Mouse (Mus musculus) layer of hippocampus, postnatal 10 days (tissue): Measurements from ENCODE around the gene Hsd3b7. TPM values are rescaled to one million over a fixed set of nuclear protein-coding genes. Genes with fewer than 3 reads are reported as not detected.
A peak's percentile ranks its signal among the peaks of the same experiment; 100 is the strongest.

Source experiments
- DNase-seq, 2 experiments: peaks; one replicate each; pipeline ENCODE4 v3.0.0; 2021; ENCODE audit warnings: low spot score in 2 of 2
- long read RNA-seq: library from polyadenylated mRNA; stranded (forward); transcript quantifications from one replicate; pipeline ENCODE4 v2.0.0, GENCODE M21; 2023
- total RNA-seq, 2 experiments: library from RNA; stranded (reverse); gene quantifications; 2 replicates each; pipeline ENCODE4 v1.2.3; 2021

The Hsd3b7 gene
- total RNA-seq = 1 to 10 TPM; 4.8 to 5.1 TPM
- long read RNA-seq, transcript Hsd3b7-201 (7 exons, 1,828 nt) = major isoform, 12 of 16 reads
- long read RNA-seq, partial matches to known transcripts = 2 of 16 reads
- long read RNA-seq, other reads (novel, unspliced or antisense) = 2 of 16 reads

DNA sequence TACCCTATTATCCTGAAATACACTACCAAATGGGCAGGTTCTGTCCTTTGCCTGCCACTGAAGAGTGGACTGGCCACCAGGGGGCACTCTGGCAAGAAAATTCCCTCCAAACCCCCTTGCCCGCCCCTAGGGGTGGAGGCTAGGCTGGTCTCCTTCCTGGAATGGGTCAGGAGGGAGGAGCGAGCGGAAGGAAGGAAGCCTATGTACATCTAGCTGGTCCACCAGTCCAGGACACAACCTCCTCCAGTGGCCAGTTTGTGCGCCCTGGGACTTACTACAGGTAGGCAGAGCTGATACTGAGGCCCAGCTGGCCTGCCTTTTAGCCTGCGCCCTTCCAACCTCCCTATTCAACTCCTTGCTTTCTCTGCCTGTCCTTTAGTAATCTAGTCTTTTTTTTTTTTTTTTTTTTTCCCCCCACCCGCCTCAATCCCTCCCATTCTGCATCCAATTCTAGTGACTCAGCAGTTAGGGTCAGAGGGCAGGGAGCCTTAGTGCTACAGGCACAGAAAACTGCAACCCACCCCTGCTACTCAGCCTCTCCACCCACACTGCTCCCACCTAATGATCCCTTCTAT lies at the start of gene Hsd3b7:
Gene Hsd3b7 (plus strand): TSS at position 170 of the 575 bp plus-strand sequence.
- DNase-seq = peak; percentile 94 to 96

DNA sequence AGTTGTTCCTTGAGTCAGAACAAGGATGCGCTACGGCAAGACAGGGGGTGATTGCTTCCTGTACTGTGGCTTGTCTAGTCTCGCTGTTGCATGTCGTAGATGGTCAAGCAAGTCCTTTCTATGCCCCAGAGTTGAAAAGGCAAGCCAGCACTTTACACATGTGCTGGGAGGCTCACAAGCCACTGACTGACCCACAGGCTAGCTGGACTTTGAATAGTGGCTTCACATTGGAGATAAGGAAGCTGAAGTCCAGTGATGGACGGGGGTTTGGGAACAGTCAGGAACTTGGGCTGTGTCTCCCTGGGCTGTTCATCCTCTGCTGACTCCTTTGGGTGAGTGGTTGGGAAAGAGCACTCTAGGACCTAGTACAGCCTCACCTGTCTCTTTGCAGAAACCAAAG lies 48.8 kb upstream of the Hsd3b7 start:
- DNase-seq = no peak

DNA sequence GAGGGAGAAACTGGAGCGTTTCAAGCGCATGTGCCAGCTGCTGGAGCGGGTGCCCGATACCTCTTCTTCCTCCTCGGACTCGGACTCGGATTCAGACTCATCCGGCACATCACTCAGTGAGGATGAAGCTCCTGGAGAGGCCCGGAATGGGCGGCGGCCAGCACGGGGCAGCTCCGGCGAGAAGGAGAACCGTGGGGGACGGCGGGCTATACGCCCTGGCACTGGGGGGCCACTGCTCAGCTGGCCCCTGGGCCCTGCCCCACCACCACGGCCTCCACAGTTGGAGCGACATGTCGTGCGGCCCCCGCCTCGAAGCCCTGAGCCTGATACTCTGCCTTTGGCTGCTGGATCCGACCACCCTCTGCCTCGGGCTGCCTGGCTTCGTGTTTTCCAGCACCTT lies 48.3 kb upstream of the Hsd3b7 start:
- DNase-seq = no peak

GRCm38 (mm10) chr7:127753158-127753557 lies 47.2 kb upstream of the Hsd3b7 start:
- DNase-seq = no peak

GRCm38 (mm10) chr7:127753741-127754140 lies 46.7 kb upstream of the Hsd3b7 start:
- no peak for DNase-seq

DNA sequence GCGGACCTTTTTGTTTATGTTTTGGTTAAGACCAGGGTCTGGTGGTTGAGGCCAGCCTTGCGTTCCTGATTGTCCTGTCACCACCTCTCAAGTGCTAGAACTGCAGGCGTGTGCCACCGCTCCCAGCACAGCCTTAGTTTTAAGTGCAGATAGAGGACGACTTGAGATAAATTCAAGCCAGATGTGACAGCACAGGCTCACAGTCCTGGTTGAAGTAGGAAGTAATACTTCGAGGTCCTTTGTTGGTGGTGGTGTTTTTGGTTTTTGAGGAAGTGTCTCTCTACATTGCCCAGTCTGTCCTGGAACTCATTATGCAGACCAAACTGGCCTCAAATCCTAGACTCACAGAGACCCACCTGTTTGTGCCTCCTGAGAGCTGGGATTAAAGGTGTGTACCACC lies 40.7 kb upstream of the Hsd3b7 start:
- DNase-seq = no peak

DNA sequence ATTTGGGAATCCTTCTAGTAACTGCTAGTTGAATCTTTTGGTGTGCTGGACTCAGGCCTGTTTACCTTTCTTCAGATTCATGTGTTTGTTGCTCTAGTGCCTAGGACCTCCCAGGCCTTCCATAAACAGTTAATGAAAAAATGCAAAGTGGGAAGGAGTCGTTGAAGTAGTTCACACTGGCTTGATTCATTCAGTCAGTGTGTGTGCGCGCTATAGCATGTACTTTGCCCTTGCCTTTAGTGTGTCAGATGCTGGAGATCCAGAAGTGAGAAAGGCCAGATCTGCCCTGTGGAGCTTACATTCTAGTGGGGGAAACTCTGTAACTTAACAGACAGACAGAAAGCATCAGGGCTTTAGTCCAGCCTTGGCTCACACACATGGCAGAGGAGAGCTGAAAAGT lies 39.9 kb upstream of the Hsd3b7 start:
- no peak for DNase-seq

GRCm38 (mm10) chr7:127761026-127761425 lies 39.4 kb upstream of the Hsd3b7 start:
- peak; percentile 70 to 76 for DNase-seq

- no peak for DNase-seq
Observed at GRCm38 (mm10) chr7:127763642-127764041, 36.8 kb upstream of the Hsd3b7 start.

GRCm38 (mm10) chr7:127765756-127766155 lies 34.6 kb upstream of the Hsd3b7 start:
- DNase-seq = no peak

DNA sequence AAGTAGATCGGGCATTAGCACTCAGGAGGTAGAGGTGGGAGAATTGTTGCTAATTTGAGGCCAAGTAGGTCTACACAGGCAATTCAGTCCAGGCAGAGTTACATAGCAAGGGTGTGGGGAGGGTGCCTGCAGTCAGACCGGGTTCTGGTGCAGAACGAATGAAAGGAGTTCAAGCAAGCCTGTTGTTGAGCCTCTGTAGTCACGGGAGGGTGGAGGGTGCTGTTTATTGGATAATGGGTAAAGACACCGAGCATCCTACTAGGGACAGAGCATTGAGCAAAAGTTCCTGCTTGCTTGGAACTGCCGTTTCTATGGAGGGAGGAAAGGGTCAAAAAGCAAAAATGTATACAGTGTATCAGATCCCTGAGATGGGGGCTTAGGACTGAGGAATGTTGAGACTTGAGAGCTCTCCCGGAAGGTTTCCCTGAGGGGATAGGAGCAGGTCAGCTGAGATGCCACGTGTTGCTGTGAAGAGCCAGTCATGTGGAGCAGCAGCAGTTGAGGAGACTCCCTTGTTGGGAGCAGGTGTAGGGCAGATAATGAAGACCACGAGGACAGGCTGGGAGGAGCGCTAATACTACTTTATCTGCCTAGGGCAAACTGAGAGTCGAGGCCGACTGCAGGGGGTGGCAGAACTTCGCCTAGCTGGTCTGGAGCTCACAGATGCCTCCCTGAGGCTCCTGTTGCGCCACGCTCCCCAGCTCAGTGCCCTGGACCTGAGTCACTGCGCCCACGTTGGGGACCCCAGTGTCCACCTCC lies 33.4 kb upstream of the Hsd3b7 start:
- DNase-seq = no peak

GRCm38 (mm10) chr7:127767671-127768345 lies 32.6 kb upstream of the Hsd3b7 start:
- no peak for DNase-seq

DNA sequence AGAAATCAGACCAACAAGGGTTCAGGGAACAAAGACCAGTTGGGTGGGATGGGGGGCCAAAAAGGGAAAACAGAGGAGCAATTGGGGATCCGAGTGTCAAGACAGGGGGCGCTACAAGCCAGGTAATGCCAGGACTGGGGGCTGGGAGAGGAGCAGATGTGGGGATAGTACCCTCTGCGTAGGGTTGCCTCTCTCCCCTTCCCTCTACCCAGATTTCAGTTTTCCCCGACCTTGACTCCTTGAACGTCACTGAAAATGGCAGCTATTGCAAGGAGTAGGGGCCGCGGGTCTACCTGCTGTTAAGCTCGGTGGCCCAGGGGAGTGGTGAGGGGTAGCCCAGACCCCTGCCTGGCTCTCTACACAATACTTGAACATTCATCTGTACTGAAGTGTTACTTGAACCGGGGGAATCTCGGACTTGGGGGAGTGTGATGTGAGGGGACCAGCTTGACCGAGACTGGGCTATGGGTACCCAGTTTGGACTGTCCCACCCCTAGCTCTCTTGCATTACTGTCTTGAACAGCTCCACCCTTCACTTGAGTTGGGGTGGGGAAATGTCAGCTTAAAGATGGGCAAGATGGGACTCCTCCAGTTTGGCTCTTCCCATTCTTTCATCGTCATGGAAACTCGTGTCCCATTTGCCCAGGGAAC lies 31.9 kb upstream of the Hsd3b7 start:
- peak in 1 of 2 experiments; percentile 51 for DNase-seq

- peak; percentile 98 for DNase-seq
Observed at GRCm38 (mm10) chr7:127768997-127769593, 31.3 kb upstream of the Hsd3b7 start.

DNA sequence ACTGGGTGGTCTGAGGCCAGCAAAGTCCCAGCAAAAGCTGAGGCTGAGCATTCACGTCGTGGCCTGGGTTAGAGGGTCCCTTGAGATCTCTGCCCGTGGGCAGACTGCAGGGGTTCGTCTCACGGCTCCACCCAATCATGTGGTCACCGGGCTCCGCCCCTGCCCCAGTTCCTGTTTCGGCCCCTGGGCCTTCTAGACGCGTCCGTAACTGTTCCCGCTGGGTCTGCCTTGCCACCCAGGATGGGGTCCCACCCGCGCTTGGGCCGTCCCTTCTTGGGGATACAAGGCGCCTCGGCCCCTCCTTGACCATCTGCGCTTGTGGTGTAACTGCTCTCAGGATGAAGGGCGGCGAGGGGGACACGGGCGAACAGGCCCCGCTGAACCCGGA lies 30.8 kb upstream of the Hsd3b7 start, which contains the start of gene Orai3:
Gene Orai3 (plus strand): TSS at position 165 of the 388 bp plus-strand sequence.
- peak; percentile 82 to 86 for DNase-seq

DNA sequence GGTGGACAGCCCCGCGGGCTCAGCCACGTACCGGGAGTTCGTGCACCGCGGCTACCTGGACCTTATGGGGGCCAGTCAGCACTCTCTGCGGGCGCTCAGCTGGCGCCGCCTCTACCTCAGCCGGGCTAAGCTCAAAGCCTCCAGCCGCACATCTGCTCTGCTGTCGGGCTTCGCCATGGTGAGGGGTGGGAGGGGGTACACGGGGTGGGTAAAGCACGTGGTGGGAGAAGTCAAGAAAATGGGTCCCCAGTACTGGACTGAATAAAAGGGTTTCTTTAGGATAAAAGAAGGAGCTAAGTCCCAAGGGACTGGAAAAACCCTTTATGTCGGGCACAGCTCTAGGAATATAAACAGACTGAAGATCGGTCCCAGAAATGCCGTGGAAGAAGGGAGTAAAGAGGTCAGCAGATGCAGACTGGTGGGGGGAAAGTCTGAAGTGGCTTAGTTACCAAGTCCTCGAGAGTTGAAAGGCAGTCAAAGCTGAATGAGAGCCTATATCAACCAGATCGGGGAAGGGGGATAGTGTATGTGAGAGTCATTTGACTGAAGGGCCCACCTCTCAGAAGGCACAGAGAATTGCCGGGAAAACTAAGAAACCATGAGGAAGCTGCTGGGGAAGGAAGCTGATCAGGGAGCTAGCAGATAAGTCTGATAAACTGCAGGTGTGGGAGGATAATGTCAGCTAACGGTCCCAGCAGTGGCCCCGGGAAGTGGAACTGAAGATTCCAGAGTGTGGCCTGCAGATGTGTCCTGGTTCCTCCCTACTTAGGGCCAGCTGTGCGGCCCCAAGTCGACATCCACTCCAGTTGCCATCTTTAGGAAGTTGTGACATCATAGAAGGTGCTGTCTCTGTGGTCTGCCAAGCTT lies 30.1 kb upstream of the Hsd3b7 start:
- no peak for DNase-seq

- DNase-seq = peak; percentile 30 to 43
Observed at GRCm38 (mm10) chr7:127771262-127771661, 29.1 kb upstream of the Hsd3b7 start.

- DNase-seq = no peak
Observed at GRCm38 (mm10) chr7:127772080-127772479, 28.3 kb upstream of the Hsd3b7 start.

DNA sequence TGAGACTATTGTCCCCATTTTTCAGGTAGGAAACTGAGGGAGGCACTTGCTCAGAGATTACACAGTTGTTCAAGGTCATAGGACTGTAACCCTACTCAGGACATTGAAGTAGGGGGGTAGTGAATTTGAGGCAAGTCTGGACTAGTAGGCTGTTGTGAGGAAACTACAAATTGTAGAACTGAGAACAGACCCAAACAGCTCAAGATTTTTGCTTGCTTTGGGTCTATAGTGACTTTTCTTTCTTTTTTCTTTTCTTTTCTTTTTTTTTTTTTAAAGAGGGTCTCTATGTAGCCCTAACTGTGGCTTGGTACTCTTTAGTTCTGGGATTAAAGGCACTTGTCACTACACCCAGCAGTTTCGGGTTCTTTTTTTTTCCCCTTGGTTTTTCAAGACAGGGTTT lies 27.8 kb upstream of the Hsd3b7 start:
- no peak for DNase-seq
